Mouse (Mus musculus) brain, embryonic 14.5 days (tissue): ENCODE data around the gene Prps1. TPM values are rescaled to one million over a fixed set of nuclear protein-coding genes. Genes with fewer than 3 reads are reported as not detected.

ENCODE experiments used
- DNase-seq: peaks from one replicate; pipeline ENCODE4 v3.0.0-alpha.2; 2011; ENCODE audit warnings: low read depth
- CTCF ChIP-seq: fragments of 200-500 bp; IDR thresholded peaks from 2 replicates; pipeline ENCODE4 v1.5.1; 2012; ENCODE audit warnings: inconsistent platforms, mild to moderate bottlenecking, moderate library complexity, borderline replicate concordance; ENCODE audit not compliant: insufficient read depth, insufficient read length; ENCODE audit errors: extremely low read depth
- POLR2A ChIP-seq: fragments of 200-500 bp; IDR thresholded peaks from 2 replicates; pipeline ENCODE4 v1.6.1; 2012; ENCODE audit warnings: mild to moderate bottlenecking, inconsistent platforms, borderline replicate concordance; ENCODE audit not compliant: poor library complexity, insufficient read depth, insufficient read length, severe bottlenecking; ENCODE audit errors: extremely low read depth
- polyA plus RNA-seq: library from polyadenylated mRNA; depleted of rRNA; stranded (reverse); fragments of >200 nt; gene quantifications from 2 replicates; pipeline ENCODE4 v1.2.3, GENCODE M21; 2012; rRNA removed

Prps1 gene
- 33.1 and 41.8 TPM in 2 replicates for polyA plus RNA-seq

- TF ChIP-seq POLR2A (peak; percentile 38; the same call in 1 of the 2 replicates), CTCF (no peak)
Observed at GRCm38 (mm10) chrX:140456279-140456731, at the start of gene Prps1. TSS of gene Prps1 (plus strand) at chrX:140456613.

GRCm38 (mm10) chrX:140407593-140407992 lies 48.8 kb upstream of the Prps1 start:
- DNase-seq = no peak
- TF ChIP-seq CTCF (no peak), POLR2A (no peak)

More at GRCm38 (mm10) chrX:140456279-140456731, at the start of gene Prps1:
- peak; percentile 95 for DNase-seq

GRCm38 (mm10) chrX:140418467-140418866 lies 37.9 kb upstream of the Prps1 start:
- no peak for DNase-seq
- TF ChIP-seq POLR2A (no peak), CTCF (no peak)

GRCm38 (mm10) chrX:140427124-140427523 lies 29.3 kb upstream of the Prps1 start:
- TF ChIP-seq CTCF = no peak
- TF ChIP-seq POLR2A = no peak
- no peak for DNase-seq

GRCm38 (mm10) chrX:140428252-140428651 lies 28.2 kb upstream of the Prps1 start:
- no peak for DNase-seq
- TF ChIP-seq CTCF (peak; percentile 10; the same call in 1 of the 2 replicates), POLR2A (no peak)

GRCm38 (mm10) chrX:140429985-140430384 lies 26.4 kb upstream of the Prps1 start:
- DNase-seq = no peak
- no peak for TF ChIP-seq POLR2A
- TF ChIP-seq CTCF = no peak

- DNase-seq = no peak
Observed at GRCm38 (mm10) chrX:140430506-140430905, 25.9 kb upstream of the Prps1 start.

GRCm38 (mm10) chrX:140431981-140432380 lies 24.4 kb upstream of the Prps1 start:
- DNase-seq = no peak

More at GRCm38 (mm10) chrX:140430506-140430905, 25.9 kb upstream of the Prps1 start:
- TF ChIP-seq CTCF (no peak), POLR2A (no peak)

GRCm38 (mm10) chrX:140432786-140433185 lies 23.6 kb upstream of the Prps1 start:
- TF ChIP-seq CTCF (no peak), POLR2A (no peak)
- DNase-seq = no peak

More at GRCm38 (mm10) chrX:140431981-140432380, 24.4 kb upstream of the Prps1 start:
- no peak for TF ChIP-seq POLR2A
- no peak for TF ChIP-seq CTCF

GRCm38 (mm10) chrX:140437906-140438305 lies 18.5 kb upstream of the Prps1 start:
- DNase-seq = no peak
- TF ChIP-seq CTCF (no peak), POLR2A (no peak)

GRCm38 (mm10) chrX:140445551-140445950 lies 10.9 kb upstream of the Prps1 start:
- DNase-seq = no peak

GRCm38 (mm10) chrX:140450071-140450470 lies 6.3 kb upstream of the Prps1 start:
- no peak for DNase-seq
- TF ChIP-seq POLR2A (no peak), CTCF (no peak)

More at GRCm38 (mm10) chrX:140445551-140445950, 10.9 kb upstream of the Prps1 start:
- no peak for TF ChIP-seq POLR2A
- no peak for TF ChIP-seq CTCF

- TF ChIP-seq CTCF (no peak), POLR2A (no peak)
- DNase-seq = peak; percentile 53
Observed at GRCm38 (mm10) chrX:140456751-140457491, 508 bp downstream of the Prps1 start.
